Mouse (Mus musculus) gonadal fat pad, adult 2 months (tissue): ENCODE measurements at regions not wholly inside any gene's neighbourhood (a gene's known extent, or its start where the extent isn't known, plus 50 kb on each side); places are given as distances from the start of the nearest gene placed in this dataset.

Experiments used
- DNase-seq: peaks from one replicate; pipeline ENCODE4 v3.0.0-alpha.2; 2012; ENCODE audit warnings: low read depth

- DNase-seq, result no peak
Observed at GRCm38 (mm10) chr14:101382838-101383237, 182.7 kb upstream of the Prr30 start.

GRCm38 (mm10) chr14:101381943-101382342 lies 181.8 kb upstream of the Prr30 start:
- DNase-seq, result no peak

- DNase-seq, result no peak
Observed at GRCm38 (mm10) chr14:101379663-101380006, 179.5 kb upstream of the Prr30 start.

GRCm38 (mm10) chr14:101378965-101379662 lies 179.0 kb upstream of the Prr30 start:
- DNase-seq, result no peak

GRCm38 (mm10) chr14:101378545-101378944 lies 178.4 kb upstream of the Prr30 start:
- DNase-seq, result no peak

GRCm38 (mm10) chr14:101376690-101377089 lies 176.6 kb upstream of the Prr30 start:
- no peak for DNase-seq

- DNase-seq, result no peak
Observed at GRCm38 (mm10) chr14:101375833-101376232, 175.7 kb upstream of the Prr30 start.

- DNase-seq, result no peak
Observed at GRCm38 (mm10) chr14:101373864-101374263, 173.7 kb upstream of the Prr30 start.

- DNase-seq, result no peak
Observed at GRCm38 (mm10) chr14:101359860-101360259, 159.7 kb upstream of the Prr30 start.

- DNase-seq, result no peak
Observed at GRCm38 (mm10) chr14:101353009-101353378, 152.9 kb upstream of the Prr30 start.

GRCm38 (mm10) chr14:101352046-101353008 lies 152.2 kb upstream of the Prr30 start:
- no peak for DNase-seq

- DNase-seq, result peak; percentile 23
Observed at GRCm38 (mm10) chr14:101340331-101340730, 140.2 kb upstream of the Prr30 start.

- no peak for DNase-seq
Observed at GRCm38 (mm10) chr14:101332015-101332414, 131.9 kb upstream of the Prr30 start.

GRCm38 (mm10) chr14:101327421-101327820 lies 127.3 kb upstream of the Prr30 start:
- no peak for DNase-seq

GRCm38 (mm10) chr14:101326477-101326941 lies 126.4 kb upstream of the Prr30 start:
- no peak for DNase-seq

- DNase-seq, result no peak
Observed at GRCm38 (mm10) chr14:101323361-101323760, 123.2 kb upstream of the Prr30 start.

- DNase-seq, result no peak
Observed at GRCm38 (mm10) chr14:101307920-101308319, 107.8 kb upstream of the Prr30 start.

GRCm38 (mm10) chr14:101304487-101305032 lies 104.4 kb upstream of the Prr30 start:
- no peak for DNase-seq

GRCm38 (mm10) chr14:101297841-101298240 lies 97.7 kb upstream of the Prr30 start:
- no peak for DNase-seq

- no peak for DNase-seq
Observed at GRCm38 (mm10) chr14:101294693-101295092, 94.6 kb upstream of the Prr30 start.

GRCm38 (mm10) chr14:101287755-101288154 lies 87.6 kb upstream of the Prr30 start:
- DNase-seq, result no peak

- DNase-seq, result no peak
Observed at GRCm38 (mm10) chr14:101269048-101269789, 69.1 kb upstream of the Prr30 start.
